Mouse (Mus musculus): ENCODE measurements around the gene AL732309.1. TPM values are rescaled to one million over a fixed set of nuclear protein-coding genes. Genes with fewer than 3 reads are reported as not detected.
"Not testable (repeated sequence)": the region's sequence is repeated elsewhere in the genome, so short reads cannot be mapped to it uniquely, and the experiment has no call there.

AL732309.1 gene
- total RNA-seq, 2 experiments from 2014 or later, result 1.2 to 2.2 TPM

DNA sequence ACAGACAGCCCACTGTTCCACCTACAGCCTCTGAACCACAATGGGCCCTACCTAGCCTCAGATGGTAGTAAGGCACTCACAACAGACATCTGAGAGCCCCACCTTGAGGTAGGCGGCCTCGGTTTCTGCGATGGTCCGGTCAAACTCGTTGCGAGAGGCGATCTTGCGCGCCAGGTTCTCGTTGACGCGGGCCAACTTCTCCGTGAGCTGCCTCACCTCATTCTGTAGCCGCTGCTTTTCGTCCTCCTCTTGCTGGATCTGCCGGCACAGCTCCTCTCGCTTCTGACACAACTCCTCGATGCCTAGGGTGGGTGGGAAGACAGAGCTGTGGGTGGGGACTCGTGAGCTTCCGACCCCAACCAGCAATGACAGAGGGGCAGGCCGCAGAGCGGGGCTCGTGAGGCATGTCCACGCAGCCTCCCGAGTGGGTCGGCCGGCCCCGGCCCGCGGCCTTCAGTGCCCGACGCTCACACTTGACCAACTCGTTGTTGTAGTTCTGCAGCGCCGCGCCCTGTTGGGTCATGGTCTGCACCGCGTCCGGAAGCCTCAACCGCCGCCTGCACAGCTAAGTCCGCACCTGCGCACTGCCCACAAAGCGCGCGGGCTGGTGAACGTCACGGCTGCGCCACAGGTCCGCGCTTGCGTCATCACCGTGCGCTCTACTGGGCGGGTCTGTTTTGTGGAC, 25.3 kb upstream of the AL732309.1 start, which contains the start of the genes Ssna1 and Anapc2:
Gene Ssna1 (minus strand): TSS at position 612 of the 685 bp plus-strand sequence.
Gene Anapc2 (plus strand): TSS at position 652 of the 685 bp plus-strand sequence.
- intact Hi-C loops (cut with DNase I), result loop anchor here (1.0 to 5.0 kb wide), 4 partner anchors 17 to 75 kb away; partner anchors contain the start of genes Man1b1, Tmem203 and Tor4a

DNA sequence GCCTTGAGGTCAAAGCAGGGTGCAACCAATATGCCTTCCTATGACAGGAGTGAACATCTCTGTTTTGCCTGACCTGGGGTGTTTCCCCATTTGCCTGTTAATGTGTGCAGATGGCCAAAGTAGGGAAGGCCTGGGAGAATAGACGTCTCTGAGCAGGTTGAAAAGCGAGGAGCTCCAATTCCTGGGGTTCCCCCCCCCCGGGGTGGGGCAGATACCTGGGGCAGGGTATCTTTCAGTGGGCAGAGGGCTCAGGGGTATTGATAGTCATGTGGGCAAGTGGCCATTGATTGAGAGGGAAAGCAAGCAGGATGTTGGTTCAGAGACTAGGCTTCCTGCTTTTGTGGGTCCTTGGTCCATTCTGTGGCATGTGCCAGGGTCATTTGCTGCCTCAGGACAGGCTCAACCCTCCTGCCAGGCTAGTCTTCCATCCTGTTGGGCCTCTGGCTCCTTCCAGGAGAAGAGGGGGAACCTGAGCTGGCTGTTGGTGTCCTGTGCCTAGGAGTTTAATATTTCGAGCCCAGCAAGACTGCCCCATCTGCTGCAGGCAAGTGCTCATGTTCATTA, 21.2 kb upstream of the AL732309.1 start:
- intact Hi-C loops (cut with DNase I), result no loop called here

More for the DNA sequence above, 25.3 kb upstream of the AL732309.1 start, which contains the start of the genes Ssna1 and Anapc2:
- peak; percentile 98 for DNase-seq

GRCm38 (mm10) chr2:25267241-25267640, 20.6 kb upstream of the AL732309.1 start:
- no peak for DNase-seq
- intact Hi-C loops (cut with DNase I), result no loop called here

More for the DNA sequence above, 21.2 kb upstream of the AL732309.1 start:
- DNase-seq, result no peak

DNA sequence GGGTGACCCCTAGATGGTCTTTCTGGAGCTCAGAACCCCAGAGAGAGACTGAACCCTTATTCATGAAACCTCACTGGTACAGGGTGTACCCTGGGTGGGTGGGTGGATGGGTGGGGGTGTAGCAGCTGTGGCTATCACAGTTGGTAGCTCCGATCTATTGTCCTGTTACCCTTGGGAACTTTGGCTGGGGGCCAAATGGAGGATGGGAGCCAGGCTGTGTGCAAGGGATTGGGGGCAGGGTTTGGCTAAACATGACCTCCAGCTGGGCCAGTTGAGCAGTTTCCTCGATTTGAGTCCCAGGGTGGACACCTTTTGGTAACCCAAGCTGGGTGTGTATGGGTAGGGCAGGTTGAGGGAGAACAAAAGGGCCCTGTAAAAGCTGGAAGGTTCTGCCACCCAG, 20.1 kb upstream of the AL732309.1 start:
- intact Hi-C loops (cut with DNase I), result no loop called here
- DNase-seq, result peak; percentile 51 to 58

DNA sequence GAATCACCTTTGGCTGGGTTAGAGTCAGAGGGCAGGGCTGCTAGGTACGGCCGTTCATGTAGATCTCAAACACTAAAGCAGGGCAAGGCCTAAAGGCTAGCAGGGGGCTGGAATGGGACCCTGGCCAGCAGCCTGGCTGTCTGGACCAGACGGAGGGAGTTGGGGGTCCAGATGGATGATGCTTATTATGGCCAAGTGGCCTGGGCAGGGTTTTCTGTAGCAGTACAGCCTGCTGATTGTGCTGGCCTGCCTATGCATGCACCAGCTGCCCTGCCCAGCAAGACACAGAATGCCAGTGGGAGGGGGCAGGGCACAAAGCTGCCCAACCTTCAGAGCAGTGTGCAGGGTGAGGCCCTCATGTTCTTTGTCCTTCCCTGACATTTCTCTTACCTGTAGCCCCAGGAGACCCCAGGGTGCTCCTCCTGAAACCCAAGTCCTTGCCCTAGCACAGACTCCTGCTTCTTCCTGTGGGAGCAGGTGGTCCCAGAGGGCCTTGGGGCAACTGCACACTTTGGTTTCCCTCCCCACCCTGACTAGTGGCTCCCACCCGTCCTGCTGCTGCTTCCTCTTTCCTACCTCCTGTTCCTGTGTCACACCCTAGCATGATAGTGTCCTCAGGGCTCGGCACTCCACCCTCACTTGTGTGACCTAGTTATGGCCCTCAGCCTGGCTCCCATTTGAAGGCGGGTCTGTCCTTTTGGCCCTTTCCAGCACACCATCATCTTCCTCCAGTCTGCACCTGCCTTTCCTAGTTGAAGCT, 19.4 kb upstream of the AL732309.1 start:
- DNase-seq, result peak; percentile 22 to 47
- intact Hi-C loops (cut with DNase I), result no loop called here

- intact Hi-C loops (cut with DNase I), result no loop called here
- DNase-seq, result no peak
Observed at GRCm38 (mm10) chr2:25264851-25265250, 18.2 kb upstream of the AL732309.1 start.

GRCm38 (mm10) chr2:25264286-25264660, 17.6 kb upstream of the AL732309.1 start:
- DNase-seq, result no peak
- intact Hi-C loops (cut with DNase I), result no loop called here

DNA sequence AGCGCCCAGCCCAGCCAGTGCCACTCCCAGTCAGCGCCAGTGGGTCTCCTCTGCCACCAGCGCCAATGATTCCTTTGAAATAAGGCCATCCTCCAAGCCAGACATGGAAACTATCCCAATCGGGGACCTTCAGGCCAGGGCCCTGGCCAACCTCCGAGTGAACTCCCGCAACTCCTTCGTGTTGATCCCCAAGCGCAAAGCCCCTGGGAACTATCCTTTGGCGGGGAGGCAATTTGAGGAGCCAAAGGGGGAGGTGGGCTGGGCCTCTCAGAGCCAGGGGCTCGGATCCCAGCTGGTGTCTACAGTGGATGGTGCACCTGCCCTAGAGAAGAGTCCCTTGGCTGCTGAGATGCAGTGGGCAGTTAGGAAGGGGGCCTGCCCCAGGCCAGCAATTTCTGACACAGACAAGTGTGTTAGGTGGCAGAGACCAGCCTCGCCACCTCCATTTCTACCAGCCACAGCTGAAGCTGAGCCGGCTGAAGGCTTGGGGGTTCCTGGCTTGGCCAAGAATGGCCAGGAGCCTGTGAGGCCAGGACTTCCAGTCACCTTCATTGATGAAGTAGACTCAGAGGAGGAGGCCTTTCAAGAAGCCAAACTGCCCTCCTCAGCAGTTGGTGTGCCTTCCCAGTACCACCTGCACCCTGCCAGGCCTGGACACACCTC, 17.1 kb upstream of the AL732309.1 start:
- intact Hi-C loops (cut with DNase I), result no loop called here
- no peak for DNase-seq

DNA sequence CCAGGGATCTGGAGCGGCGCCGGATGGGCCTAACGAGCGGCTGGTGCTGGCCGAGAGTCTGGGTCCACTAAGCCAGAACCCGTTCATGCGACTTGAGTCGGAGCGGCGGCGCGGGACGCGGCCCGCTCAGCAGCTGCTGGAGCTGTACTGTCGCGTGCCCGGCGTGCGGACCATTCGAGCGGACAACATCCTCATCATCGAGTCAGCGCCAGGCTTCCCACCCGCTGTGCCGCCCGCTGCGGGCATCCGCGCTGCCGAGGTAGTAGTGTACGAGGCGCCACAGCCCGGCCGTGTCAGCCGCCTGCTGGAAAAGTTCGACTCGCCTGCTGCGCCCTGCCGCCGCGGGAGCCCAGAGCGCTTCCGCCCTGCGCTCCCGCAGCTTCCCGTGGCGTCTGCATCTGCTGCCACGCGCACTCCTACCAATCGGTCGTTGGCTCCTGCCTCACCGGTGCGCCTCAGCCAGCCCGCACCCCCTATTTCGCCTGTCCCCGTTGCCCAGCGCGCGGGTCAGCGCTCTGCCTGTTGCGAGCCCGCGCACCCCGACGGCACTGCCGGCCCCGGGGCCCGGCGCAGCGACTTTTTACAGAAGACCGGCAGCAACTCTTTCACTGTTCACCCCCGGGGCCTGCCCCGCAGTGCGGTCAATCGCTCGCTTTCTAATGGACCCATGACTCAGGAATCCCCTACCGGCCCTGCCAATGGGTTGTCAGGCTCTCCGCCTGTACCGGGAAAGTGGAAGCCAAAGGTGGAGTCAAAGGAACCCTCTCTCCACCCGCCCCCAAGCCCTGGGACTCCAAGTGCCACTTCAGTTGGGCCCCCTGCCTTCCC, 16.3 kb upstream of the AL732309.1 start:
- intact Hi-C loops (cut with DNase I), result no loop called here
- peak in 1 of 2 experiments; percentile 44 for DNase-seq

GRCm38 (mm10) chr2:25262291-25262767, 15.7 kb upstream of the AL732309.1 start, which contains the start of gene Tprn:
TSS of gene Tprn (plus strand) at chr2:25262618.
- DNase-seq, result peak; percentile 88 to 91
- intact Hi-C loops (cut with DNase I), result no loop called here

- no peak for DNase-seq
- intact Hi-C loops (cut with DNase I), result no loop called here
Observed at GRCm38 (mm10) chr2:25261870-25262269, 15.2 kb upstream of the AL732309.1 start.

GRCm38 (mm10) chr2:25258887-25259286, 12.2 kb upstream of the AL732309.1 start:
- no peak for DNase-seq
- intact Hi-C loops (cut with DNase I), result loop anchor here (2.0 kb wide), 1 partner anchor 34 kb away; no protein-coding TSS in a partner anchor

DNA sequence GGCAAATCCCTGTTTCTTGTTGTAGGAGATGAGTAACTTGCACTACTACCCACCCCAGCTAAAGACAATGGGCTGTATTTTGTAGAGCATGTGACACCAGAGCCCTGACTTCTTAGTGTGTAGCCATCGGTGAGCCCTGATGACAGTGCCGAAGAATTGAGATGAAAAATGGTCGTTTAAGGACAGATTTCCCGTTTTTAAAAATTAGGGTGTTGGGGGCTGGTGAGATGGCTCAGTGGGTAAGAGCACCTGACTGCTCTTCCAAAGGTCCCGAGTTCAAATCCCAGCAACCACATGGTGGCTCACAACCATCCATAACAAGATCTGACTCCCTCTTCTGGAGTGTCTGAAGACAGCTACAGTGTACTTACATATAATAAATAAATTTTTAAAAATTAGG, 10.6 kb upstream of the AL732309.1 start:
- DNase-seq; intact Hi-C loops (cut with DNase I): not testable (repeated sequence)

GRCm38 (mm10) chr2:25256443-25257109, 9.9 kb upstream of the AL732309.1 start:
- intact Hi-C loops (cut with DNase I), result not testable (repeated sequence)
- peak in 1 of 2 experiments; percentile 39 for DNase-seq

- intact Hi-C loops (cut with DNase I), result loop anchor here (1.0 to 2.0 kb wide), 4 partner anchors 17 to 77 kb away; partner anchors contain the start of genes Anapc2, Man1b1 and Ssna1
- DNase-seq, result peak; percentile 90
Observed at GRCm38 (mm10) chr2:25255284-25255779, 8.7 kb upstream of the AL732309.1 start, which contains the start of gene Tmem203. TSS of gene Tmem203 (plus strand) at chr2:25255439.

DNA sequence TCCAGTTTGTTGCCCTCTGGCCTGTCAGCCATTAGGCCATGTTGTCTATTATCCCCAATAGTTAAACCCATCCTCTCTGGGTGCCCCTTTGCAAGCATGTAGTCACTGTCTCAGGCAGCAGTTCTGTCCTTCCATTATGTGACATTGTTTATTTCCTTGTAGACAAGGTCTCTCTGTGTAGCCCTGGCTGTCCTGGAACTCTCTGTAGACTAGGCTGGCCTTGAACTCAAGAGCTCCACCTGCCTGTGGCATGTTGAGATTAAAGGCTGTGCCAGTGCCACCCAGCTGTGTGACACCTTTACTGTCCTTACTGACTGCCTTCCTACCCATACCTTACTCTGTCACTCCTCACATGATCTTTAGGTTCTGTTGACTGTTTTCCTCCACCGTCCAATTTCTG, 5.7 kb upstream of the AL732309.1 start:
- no peak for DNase-seq
- intact Hi-C loops (cut with DNase I), result no loop called here

GRCm38 (mm10) chr2:25244144-25244543, 2.5 kb downstream of the AL732309.1 start:
- intact Hi-C loops (cut with DNase I), result no loop called here
- no peak for DNase-seq

DNA sequence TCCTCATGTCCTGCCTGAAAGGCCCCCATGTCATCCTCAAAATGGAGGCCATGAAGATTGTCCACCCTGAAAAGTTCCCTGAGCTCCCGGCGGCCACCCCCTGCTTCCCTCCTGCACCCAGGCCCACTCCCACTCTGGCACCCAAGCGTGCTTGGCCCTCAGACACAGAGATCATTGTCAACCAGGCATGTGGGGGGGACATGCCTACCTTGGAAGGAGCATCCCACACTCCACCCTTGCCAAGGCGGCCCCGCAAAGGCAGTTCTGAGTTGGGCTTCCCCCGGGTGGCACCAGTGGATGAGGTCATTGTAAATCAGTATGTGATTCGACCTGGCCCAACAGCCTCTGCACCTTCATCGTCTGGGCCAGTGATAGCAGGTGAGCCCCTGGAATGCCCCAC, 3.3 kb downstream of the AL732309.1 start:
- intact Hi-C loops (cut with DNase I), result no loop called here
- no peak for DNase-seq

DNA sequence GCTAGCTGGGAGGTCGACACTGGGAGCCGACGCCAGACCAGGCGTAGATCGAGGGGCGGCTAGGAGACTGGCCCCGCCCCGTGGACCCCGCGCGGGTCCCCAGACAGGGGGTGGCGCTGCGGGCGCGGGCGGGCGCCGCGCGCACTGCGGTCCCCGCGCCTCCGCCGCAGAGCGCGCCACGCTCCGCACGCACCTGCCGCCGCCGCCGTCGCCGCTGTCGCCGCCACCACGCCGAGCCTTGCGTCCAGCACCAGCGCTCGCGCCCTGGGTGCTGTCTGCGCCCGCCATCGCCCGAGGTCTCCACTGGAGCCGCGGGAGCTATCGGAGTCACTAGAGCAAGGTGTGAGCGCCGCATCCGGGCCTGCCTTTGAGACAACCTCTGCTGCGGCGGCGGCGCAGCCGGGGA, 4.6 kb downstream of the AL732309.1 start, which contains the start of the genes Rnf208 and Cysrt1:
Gene Rnf208 (plus strand): TSS at position 155 of the 406 bp plus-strand sequence.
Gene Cysrt1 (minus strand): TSS at position 352 of the 406 bp plus-strand sequence.
- intact Hi-C loops (cut with DNase I), result no loop called here
- no peak for DNase-seq
